Mouse (Mus musculus) spleen, adult 2 months (tissue): ENCODE results near the gene Tmem189. TPM values are rescaled to one million over a fixed set of nuclear protein-coding genes. Genes with fewer than 3 reads are reported as not detected.

Source experiments
- DNase-seq, 2 experiments: peaks; one replicate each; pipeline versions ENCODE4 v3.0.0 to v3.0.0-alpha.2; 2012 to 2021; ENCODE audit warnings: low spot score in 2 of 2, low read depth in 1 of 2
- H3K27ac ChIP-seq: fragments of 200-500 bp; 2 replicates; pipeline ENCODE4 v1.5.1; 2012; ENCODE audit warnings: low read length, inconsistent platforms; ENCODE audit not compliant: insufficient read depth
- H3K27me3 ChIP-seq: fragments of 200-500 bp; 2 replicates; pipeline ENCODE4 v1.6.1; 2012; ENCODE audit warnings: mild to moderate bottlenecking, moderate library complexity, low read length, inconsistent platforms; ENCODE audit not compliant: control insufficient read depth, insufficient read depth
- H3K36me3 ChIP-seq: fragments of 200-500 bp; 2 replicates; pipeline ENCODE4 v1.6.1; 2012; ENCODE audit warnings: mild to moderate bottlenecking, low read length, inconsistent platforms; ENCODE audit not compliant: control insufficient read depth, insufficient read depth
- H3K4me1 ChIP-seq: fragments of 200-500 bp; 2 replicates; pipeline ENCODE4 v1.6.1; 2011; ENCODE audit warnings: inconsistent platforms; ENCODE audit not compliant: control insufficient read depth, insufficient read depth, insufficient read length
- H3K4me3 ChIP-seq: fragments of 200-500 bp; 2 replicates; pipeline ENCODE4 v1.5.1; 2011; ENCODE audit warnings: mild to moderate bottlenecking, inconsistent platforms; ENCODE audit not compliant: insufficient read depth, insufficient read length; ENCODE audit errors: extremely low read depth
- CTCF ChIP-seq: fragments of 200-500 bp; IDR thresholded peaks from 2 replicates; pipeline ENCODE4 v1.5.1; 2011; ENCODE audit warnings: mild to moderate bottlenecking, inconsistent platforms; ENCODE audit not compliant: insufficient read depth, insufficient read length, insufficient replicate concordance; ENCODE audit errors: extremely low read depth
- POLR2A ChIP-seq: fragments of 200-500 bp; IDR thresholded peaks from 2 replicates; pipeline ENCODE4 v1.6.1; 2011; ENCODE audit warnings: low read depth, low read length, inconsistent platforms
- WGBS: fragments of 180-500 bp; shearing (Covaris S2); methylation state at CpG from one replicate; pipeline ENCODE4 v1.1.7; 2018; 5-methylcytosine and 5-hydroxymethylcytosine counted together
- polyA plus RNA-seq: library from polyadenylated mRNA; depleted of rRNA; stranded (reverse); fragments of >200 nt; gene quantifications from 2 replicates; pipeline ENCODE4 v1.2.3, GENCODE M21; 2012

Tmem189 gene
- polyA plus RNA-seq, 1 experiment = 90.7 TPM

DNA sequence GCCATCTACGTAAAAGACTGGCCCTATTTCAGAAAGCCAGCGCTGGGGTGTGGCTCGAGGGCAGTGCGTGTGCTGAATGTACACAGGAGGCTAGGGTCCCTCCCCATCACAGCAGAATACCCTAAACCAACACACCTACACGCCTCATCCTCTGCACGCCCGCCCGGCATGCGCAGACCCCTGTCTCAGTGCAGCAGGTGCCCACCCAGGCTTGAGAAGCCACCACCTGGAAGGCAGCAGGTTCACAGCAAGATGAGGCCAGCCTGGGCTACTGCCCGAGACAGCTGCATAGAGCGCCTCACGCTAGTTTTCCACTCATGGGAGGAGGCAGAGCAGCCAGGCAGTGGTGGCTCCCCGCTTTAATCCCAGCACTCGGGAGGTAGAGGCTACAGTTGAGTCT is 77.5 kb downstream of the Tmem189 start:
- no peaks in the 10 kb centered on the region for H3K4me1 ChIP-seq
- 97% methylated on average over 14 of the region's 14 CpGs for WGBS
- H3K27me3 ChIP-seq = no peaks in the 10 kb centered on the region
- H3K4me3 ChIP-seq = no peak overlapping the region
- TF ChIP-seq POLR2A = no peak
- no peak for TF ChIP-seq CTCF
- H3K36me3 ChIP-seq = peaks cover 26% of the 10 kb centered on the region
- no peak for DNase-seq
- H3K27ac ChIP-seq = no peak overlapping the region

DNA sequence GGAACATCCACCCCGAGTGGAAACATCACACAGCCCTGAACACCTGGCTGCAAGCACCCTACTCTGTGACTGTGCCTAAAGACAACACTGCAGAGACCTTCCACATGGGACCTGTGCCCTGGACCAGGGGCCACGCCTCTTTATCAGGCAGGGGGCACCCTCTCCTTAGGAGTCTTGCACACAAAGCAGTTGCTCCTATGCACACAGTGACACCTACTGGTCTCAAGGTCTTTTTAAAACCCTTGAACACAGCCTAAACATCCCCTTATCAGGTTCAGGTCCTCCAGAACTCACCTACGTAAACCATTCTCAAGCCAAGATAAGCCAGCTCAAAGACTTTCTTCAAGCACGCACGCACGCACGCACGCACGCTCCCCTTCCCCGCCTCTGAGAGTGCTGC is 78.3 kb downstream of the Tmem189 start:
- no peaks in the 10 kb centered on the region for H3K4me1 ChIP-seq
- peaks cover 19% of the 10 kb centered on the region for H3K36me3 ChIP-seq
- 88% methylated on average over 10 of the region's 10 CpGs for WGBS
- H3K27me3 ChIP-seq = no peaks in the 10 kb centered on the region
- DNase-seq = no peak
- H3K4me3 ChIP-seq = no peak overlapping the region
- no peak for TF ChIP-seq CTCF
- no peak for TF ChIP-seq POLR2A
- H3K27ac ChIP-seq = no peak overlapping the region

DNA sequence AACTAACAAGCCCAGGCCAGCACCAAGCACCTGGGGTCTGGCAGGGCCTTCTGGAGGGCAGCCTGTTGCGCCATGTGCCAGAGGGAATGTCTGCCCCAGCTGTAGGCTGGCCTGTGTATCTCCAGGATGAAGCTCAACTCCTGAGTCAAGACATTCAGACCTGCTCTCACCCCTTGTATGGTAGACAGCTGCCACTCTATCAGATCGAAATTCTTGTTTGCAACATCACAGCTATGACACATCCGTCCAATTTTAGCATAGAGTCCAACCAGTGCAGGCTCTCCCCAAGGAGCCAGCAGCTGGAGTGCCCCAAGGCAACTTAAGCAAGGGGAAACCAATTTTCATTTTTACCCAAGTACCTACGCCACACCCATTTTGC is 82.9 kb downstream of the Tmem189 start:
- Histone ChIP-seq H3K27me3 (no peaks in the 10 kb centered on the region), H3K27ac (no peak overlapping the region), H3K36me3 (peaks cover 9% of the 10 kb centered on the region), H3K4me1 (no peaks in the 10 kb centered on the region), H3K4me3 (no peak overlapping the region)
- 91% methylated on average over 4 of the region's 4 CpGs for WGBS
- TF ChIP-seq POLR2A (no peak), CTCF (no peak)
- no peak for DNase-seq

DNA sequence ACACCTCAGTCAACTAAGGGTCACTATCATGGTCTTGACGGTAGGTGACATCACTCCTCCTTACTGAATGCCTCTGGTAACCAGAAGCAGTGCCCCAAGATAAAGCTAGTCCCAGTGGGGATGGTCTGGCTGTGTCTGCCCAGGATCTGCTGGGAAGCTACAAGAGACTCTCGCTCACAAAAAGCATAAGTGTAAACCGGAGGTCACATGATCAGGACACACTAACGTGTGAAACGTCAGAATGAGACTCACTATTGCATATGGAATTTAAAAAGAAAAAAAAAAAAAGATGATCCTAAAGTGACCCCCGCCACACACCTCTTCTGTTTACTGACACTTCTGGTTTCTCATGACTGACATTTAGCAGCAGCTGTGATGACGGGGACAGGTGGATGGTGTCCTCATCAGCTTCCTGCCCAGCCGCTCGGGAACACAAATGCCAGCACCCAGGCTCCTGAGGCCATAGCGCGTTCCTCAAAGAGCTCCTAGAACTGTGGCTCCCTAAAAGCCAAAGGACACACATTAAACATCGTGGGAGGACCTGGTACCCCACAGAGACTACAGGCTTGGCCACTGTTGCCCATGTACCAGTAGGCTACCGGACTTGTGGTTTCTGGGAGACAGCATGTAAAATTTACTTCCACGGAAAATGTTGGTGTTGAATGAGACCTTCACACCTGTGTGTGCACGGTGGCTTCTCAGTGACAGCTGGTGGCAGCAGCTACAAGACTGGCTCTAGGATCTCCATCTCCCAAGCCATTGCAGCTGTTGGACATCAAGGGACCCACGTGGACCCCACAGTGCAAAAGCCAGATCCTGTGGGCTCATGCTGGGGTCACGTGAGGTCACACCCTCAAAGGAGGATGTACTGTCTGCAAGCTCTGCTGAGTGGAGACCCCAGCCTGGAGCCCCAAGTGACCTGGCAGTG is 83.5 kb downstream of the Tmem189 start:
- no peaks in the 10 kb centered on the region for H3K4me1 ChIP-seq
- no peaks in the 10 kb centered on the region for H3K27me3 ChIP-seq
- no peak for DNase-seq
- WGBS = 80% methylated on average over 17 of the region's 17 CpGs
- no peak overlapping the region for H3K27ac ChIP-seq
- TF ChIP-seq POLR2A (no peak), CTCF (no peak)
- H3K4me3 ChIP-seq = no peak overlapping the region
- H3K36me3 ChIP-seq = peaks cover 9% of the 10 kb centered on the region

DNA sequence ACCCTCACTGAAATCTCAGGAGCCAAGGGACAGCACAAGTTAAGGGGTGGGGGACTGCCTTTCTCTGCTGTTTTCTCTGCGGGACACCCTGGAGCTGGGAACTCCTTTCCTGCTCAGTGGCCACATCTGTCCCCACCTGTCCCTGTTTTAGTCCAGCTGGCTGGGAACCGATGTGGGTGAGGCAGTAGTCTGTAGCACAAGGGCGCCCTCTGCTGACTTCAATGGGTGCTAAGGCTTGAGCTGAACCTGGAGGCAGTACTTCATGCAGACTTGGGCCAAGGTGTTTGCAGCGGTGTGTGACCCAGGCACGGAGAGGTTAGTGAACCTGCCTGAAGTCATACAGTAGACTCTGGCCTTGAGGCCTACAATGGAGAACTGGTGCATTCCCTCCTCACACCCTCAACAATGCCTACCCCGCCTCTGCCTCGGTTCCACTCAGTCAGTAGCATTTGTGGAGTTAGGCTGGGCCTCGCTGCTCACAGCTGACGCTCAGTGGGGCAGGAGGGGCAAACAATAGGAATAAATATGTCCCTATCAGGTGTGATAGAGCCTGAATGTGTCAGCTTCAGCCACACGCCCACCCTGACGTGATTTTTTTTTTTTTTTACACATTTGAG is 84.3 kb downstream of the Tmem189 start:
- TF ChIP-seq CTCF = peak; percentile 95; the same call in 1 of the 2 replicates
- TF ChIP-seq POLR2A = no peak
- 52% methylated on average over 11 of the region's 11 CpGs for WGBS
- H3K4me1 ChIP-seq = no peaks in the 10 kb centered on the region
- DNase-seq = peak; percentile 50 to 86
- no peak overlapping the region for H3K4me3 ChIP-seq
- H3K27ac ChIP-seq = no peak overlapping the region
- H3K36me3 ChIP-seq = peaks cover 9% of the 10 kb centered on the region
- no peaks in the 10 kb centered on the region for H3K27me3 ChIP-seq

DNA sequence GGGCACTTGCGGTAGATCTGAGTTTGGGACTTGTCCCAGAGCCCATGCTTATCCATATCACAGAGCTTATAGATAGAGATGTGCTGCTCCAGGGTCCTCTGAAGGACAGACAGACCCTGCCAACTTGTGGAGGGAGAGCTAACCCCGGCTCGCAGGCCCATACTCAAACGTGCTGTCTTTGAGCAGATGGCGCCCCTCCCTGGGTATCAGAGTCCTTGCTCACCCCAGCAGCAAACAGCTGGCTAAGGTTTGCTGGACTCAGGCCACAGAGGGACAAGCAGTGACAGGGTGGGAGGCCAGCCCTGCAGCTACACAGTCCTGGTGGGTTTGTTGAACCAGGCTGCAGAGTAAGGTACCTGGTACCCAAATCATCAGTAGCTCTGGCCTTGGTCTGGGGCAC is 86.6 kb downstream of the Tmem189 start:
- no peak overlapping the region for H3K4me3 ChIP-seq
- H3K36me3 ChIP-seq = no peaks in the 10 kb centered on the region
- DNase-seq = no peak
- TF ChIP-seq CTCF = peak; percentile 20; the same call in 1 of the 2 replicates
- no peak for TF ChIP-seq POLR2A
- WGBS = 74% methylated on average over 5 of the region's 5 CpGs
- no peak overlapping the region for H3K27ac ChIP-seq
- H3K27me3 ChIP-seq = no peaks in the 10 kb centered on the region
- no peaks in the 10 kb centered on the region for H3K4me1 ChIP-seq

DNA sequence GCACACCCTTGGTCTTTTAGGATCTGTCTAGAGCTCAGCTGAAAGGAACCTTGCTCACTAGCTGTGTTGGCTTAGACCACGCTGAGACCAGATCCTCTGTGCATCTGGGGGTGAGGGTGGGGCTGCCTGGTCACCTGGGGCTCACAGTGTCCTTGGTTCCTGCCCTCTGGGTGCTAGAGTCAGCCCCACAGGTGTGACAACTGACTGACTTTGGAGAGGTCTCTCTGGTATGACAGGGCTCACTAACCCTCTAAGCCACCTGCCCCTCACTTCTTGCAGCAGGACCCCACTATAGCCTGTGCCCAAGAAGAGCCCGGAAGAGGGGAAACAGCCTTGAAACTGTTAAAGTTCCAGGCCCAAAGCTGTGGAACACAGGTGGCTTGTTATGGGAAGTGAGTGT is 87.3 kb downstream of the Tmem189 start:
- no peak for DNase-seq
- Histone ChIP-seq H3K27me3 (no peaks in the 10 kb centered on the region), H3K36me3 (no peaks in the 10 kb centered on the region), H3K4me1 (no peaks in the 10 kb centered on the region), H3K4me3 (no peak overlapping the region), H3K27ac (no peak overlapping the region)
- no peak for TF ChIP-seq POLR2A
- TF ChIP-seq CTCF = no peak
- 78% methylated on average over 2 of the region's 2 CpGs for WGBS
